Comparison of ENCODE assay signal across 10 mouse cellular contexts in genomic region chr2:121223010-121223409, GRCm38 (mm10). TPM values are rescaled to one million over a fixed set of nuclear protein-coding genes. Genes with fewer than 3 reads are reported as not detected.
DNase-seq lines count a peak whose midpoint lies in the region; ATAC-seq and TF ChIP-seq lines count a peak whose summit lies in the region.
"Had no signal": no experiment of that assay in that cellular context is flagged by ENCODE, and none has a peak within 500 bp of the region (broad histone marks: within the 10 kb centered on the region; RNA-seq: fewer than 3 reads in every experiment).

No protein-coding gene starts in this region.

- H3K4me2 ChIP-seq in liver, postnatal 0 days (ENCODE audit: low read depth, low read length) = no peak overlapping the region

- intact Hi-C loops in left cerebral cortex, postnatal 14 days (cut with DNase I) = no loop called here

- H3K4me3 ChIP-seq in liver, postnatal 0 days (ENCODE audit: low read depth, low read length) = no peak overlapping the region
- H3K4me3 ChIP-seq: erythroblast, embryonic 14.5 days had no signal

- 0 out of 2 replicates have a peak, but pooled peaks have one; percentile 7 for TF ChIP-seq CTCF in liver, postnatal 0 days (IDR thresholded peaks at IDR 0.05; ENCODE audit: low read depth)

- no peaks in the 10 kb centered on the region for H3K9me3 ChIP-seq in liver, postnatal 0 days (ENCODE audit: low read length)

- WGBS in liver, postnatal 0 days (ENCODE audit: insufficient replicate concordance) = 96% methylated on average over 2 of the region's 2 CpGs

- DNase-seq in liver, postnatal 0 days = no peak
- DNase-seq in liver (no peak), adipocyte (ENCODE audit: low spot score) (peak; percentile 77)
- DNase-seq in cerebellum, postnatal 25 days = peak; percentile 76 to 82
- peak; percentile 34 to 56 for DNase-seq in left cerebral cortex, postnatal 14 days (ENCODE audit: low spot score in 2 of 2)
- no peak for DNase-seq in heart, postnatal 4 days
- no peak for DNase-seq in spleen, postnatal 10 days (ENCODE audit: low spot score in 2 of 2)
- DNase-seq in urinary bladder, postnatal 14 days (ENCODE audit: low spot score) = no peak
- DNase-seq: lung, postnatal 14 days had no signal

- no peak overlapping the region for H3K9ac ChIP-seq in liver, postnatal 0 days (replicated peaks)

- H3K4me1 ChIP-seq in liver, postnatal 0 days (ENCODE audit: insufficient read depth) = no peaks in the 10 kb centered on the region

- TF ChIP-seq EP300 in liver, postnatal 0 days (IDR thresholded peaks at IDR 0.05; ENCODE audit: low read depth) = no peak

- no peaks in the 10 kb centered on the region for H3K27me3 ChIP-seq in liver, postnatal 0 days (ENCODE audit: insufficient read depth, low read length)

- H3K36me3 ChIP-seq in liver, postnatal 0 days (replicated peaks; ENCODE audit: insufficient read depth, low read length) = peaks cover 30% of the 10 kb centered on the region

- no peak for ATAC-seq in liver, postnatal 0 days

- no peak overlapping the region for H3K27ac ChIP-seq in liver, postnatal 0 days (ENCODE audit: low read depth)

RNA-seq across cellular contexts. Expression of gene Trp53bp1, which starts 48.2 kb away (rescaled TPM):
- 4.8 and 5.7 TPM in 2 replicates for polyA plus RNA-seq in liver, postnatal 0 days (2015; fragmentation: Nextera tagmentation; extraction: Ambion mirVana)
- 100 to 1,000 TPM; 136 to 152 TPM for total RNA-seq in left cerebral cortex, postnatal 14 days (2021)
- total RNA-seq in heart, postnatal 4 days (2021) = 10 to 100 TPM; 66.8 to 67.9 TPM

RNA-seq across cellular contexts. Expression of gene Zscan29, which starts 52.1 kb away (rescaled TPM):
- 3.9 and 4.4 TPM in 2 replicates for polyA plus RNA-seq in liver, postnatal 0 days (2015; fragmentation: Nextera tagmentation; extraction: Ambion mirVana)
- 1 to 10 TPM; 6.1 to 6.3 TPM for total RNA-seq in left cerebral cortex, postnatal 14 days (2021)
- total RNA-seq in heart, postnatal 4 days (2021) = 1 to 10 TPM; 7.6 to 8.3 TPM

RNA-seq across cellular contexts. Expression of gene Tubgcp4, which starts 52.6 kb away (rescaled TPM):
- 8.1 and 9.7 TPM in 2 replicates for polyA plus RNA-seq in liver, postnatal 0 days (2015; fragmentation: Nextera tagmentation; extraction: Ambion mirVana)
- total RNA-seq in left cerebral cortex, postnatal 14 days (2021) = 10 to 100 TPM; 38.0 to 38.1 TPM
- 10 to 100 TPM; 23.5 to 23.8 TPM for total RNA-seq in heart, postnatal 4 days (2021)

Comparison
In these comparisons a context has a peak if more than half of its experiments do, and no peak if none do; other contexts are left out.
1. DNase-seq: peak in adipocyte (single experiment), cerebellum, postnatal 25 days (2 of 2) and left cerebral cortex, postnatal 14 days (2 of 2); none in liver, postnatal 0 days (single experiment), liver (single experiment), heart, postnatal 4 days (single experiment), spleen, postnatal 10 days (0 of 2) and urinary bladder, postnatal 14 days (single experiment).